Mouse (Mus musculus) small intestine, adult 2 months (tissue): ENCODE measurements around the gene Tmem243.

ENCODE experiments used
- CTCF ChIP-seq: fragments of 200-500 bp; IDR thresholded peaks from 2 replicates; pipeline ENCODE4 v1.5.1; 2012; ENCODE audit warnings: low read depth, mild to moderate bottlenecking, control low read depth, inconsistent platforms, low read length, moderate library complexity, mixed read lengths; ENCODE audit not compliant: insufficient replicate concordance, insufficient read length; ENCODE audit errors: extremely low read depth
- POLR2A ChIP-seq: fragments of 200-500 bp; IDR thresholded peaks from 2 replicates; pipeline ENCODE4 v1.6.1; 2012; ENCODE audit warnings: low read depth, mild to moderate bottlenecking, control low read depth, inconsistent platforms, low read length, moderate library complexity

- TF ChIP-seq CTCF (no peak), POLR2A (no peak)
Measured at GRCm38 (mm10) chr5:9103958-9104357, 3.5 kb downstream of the Tmem243 start.
